In genomic region chr16:54374990-54375389, GRCm38 (mm10) we compare ENCODE assay signal across 14 mouse cellular contexts.
"Had no signal": no experiment of that assay in that cellular context is flagged by ENCODE, and none has a peak within 500 bp of the region (broad histone marks: within the 10 kb centered on the region; RNA-seq: fewer than 3 reads in every experiment).

No protein-coding gene starts in this region.

- H3K9ac ChIP-seq: lung, embryonic 14.5 days; midbrain, embryonic 13.5 days; midbrain, embryonic 15.5 days; neural tube, embryonic 12.5 days; stomach, embryonic 15.5 days had no signal

- H3K4me2 ChIP-seq: lung, embryonic 14.5 days; midbrain, embryonic 11.5 days; midbrain, embryonic 13.5 days; midbrain, embryonic 15.5 days; neural tube, embryonic 12.5 days; stomach, embryonic 15.5 days had no signal

- H3K4me1 ChIP-seq: midbrain, embryonic 13.5 days; midbrain, embryonic 15.5 days; neural tube, embryonic 12.5 days; stomach, embryonic 15.5 days had no signal

- H3K27ac ChIP-seq: midbrain, embryonic 13.5 days; midbrain, embryonic 15.5 days; neural tube, embryonic 12.5 days; stomach, embryonic 15.5 days; stomach, postnatal 0 days had no signal

- ATAC-seq: midbrain, embryonic 13.5 days; midbrain, embryonic 15.5 days had no signal

- DNase-seq: lung, adult 18-20 months; lung, embryonic 14.5 days; lung, postnatal 10 days; lung, postnatal 4 days; right cerebral cortex, postnatal 14 days; thymus, adult 18-20 months; thymus, postnatal 14 days; thymus, postnatal 36 days had no signal

- H3K27me3 ChIP-seq: midbrain, embryonic 13.5 days; midbrain, embryonic 15.5 days; neural tube, embryonic 12.5 days; stomach, embryonic 15.5 days had no signal

- H3K9me3 ChIP-seq: midbrain, embryonic 13.5 days; midbrain, embryonic 15.5 days; neural tube, embryonic 12.5 days; stomach, embryonic 15.5 days had no signal

- H3K36me3 ChIP-seq: midbrain, embryonic 13.5 days; midbrain, embryonic 15.5 days; neural tube, embryonic 12.5 days; stomach, embryonic 15.5 days had no signal

- H3K4me3 ChIP-seq: midbrain, embryonic 13.5 days; midbrain, embryonic 15.5 days; neural tube, embryonic 12.5 days; stomach, embryonic 15.5 days had no signal
